Mouse (Mus musculus) cerebellum, postnatal 10 days (tissue): ENCODE data around the gene Mgat4a.
A peak's percentile ranks its signal among the peaks of the same experiment; 100 is the strongest.
"Not testable (repeated sequence)": the region's sequence is repeated elsewhere in the genome, so short reads cannot be mapped to it uniquely, and the experiment has no call there.

Source experiments
- DNase-seq, 2 experiments: peaks; one replicate each; pipeline ENCODE4 v3.0.0; 2021; ENCODE audit warnings: mixed read lengths in 2 of 2

Gene Mgat4a

DNA sequence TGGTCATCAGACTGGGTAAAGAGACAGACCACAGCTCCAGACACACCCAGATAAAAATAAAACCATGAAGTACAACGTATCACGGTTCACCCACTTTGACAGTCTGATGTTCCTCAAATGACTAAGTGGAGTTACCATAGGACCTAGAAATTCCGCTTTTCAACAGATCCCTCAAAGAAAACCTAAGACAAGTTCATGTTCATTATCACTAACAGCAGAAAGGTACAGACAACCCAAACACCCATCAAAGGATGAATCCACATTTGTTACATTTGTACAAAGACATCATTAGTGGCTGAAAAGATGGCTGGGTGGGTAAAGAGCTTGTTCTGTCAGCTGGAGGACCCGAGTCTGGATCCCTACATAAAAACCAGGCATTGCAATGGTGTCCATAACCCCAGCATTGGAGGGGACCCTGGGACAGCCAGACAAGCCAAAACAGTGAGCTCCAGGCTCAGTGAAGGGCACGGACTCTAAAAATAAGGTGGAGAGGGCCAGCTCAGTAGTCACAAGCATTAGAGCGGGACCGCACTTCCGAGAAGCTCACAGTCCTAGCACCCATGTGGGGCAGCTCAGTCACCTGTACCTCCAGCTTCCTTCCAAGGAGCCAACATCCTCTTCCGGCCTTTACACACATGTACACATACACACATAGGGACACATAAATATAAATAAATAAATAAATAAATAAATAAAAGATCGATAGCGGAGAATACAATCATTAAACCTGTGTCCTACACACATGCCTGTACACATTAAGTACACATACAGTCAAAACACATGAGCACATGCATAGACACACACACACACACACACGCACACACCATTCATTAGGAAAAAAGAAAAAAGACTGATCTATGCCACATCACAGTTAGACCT is 8.9 kb downstream of the Mgat4a start:
- DNase-seq = no peak

DNA sequence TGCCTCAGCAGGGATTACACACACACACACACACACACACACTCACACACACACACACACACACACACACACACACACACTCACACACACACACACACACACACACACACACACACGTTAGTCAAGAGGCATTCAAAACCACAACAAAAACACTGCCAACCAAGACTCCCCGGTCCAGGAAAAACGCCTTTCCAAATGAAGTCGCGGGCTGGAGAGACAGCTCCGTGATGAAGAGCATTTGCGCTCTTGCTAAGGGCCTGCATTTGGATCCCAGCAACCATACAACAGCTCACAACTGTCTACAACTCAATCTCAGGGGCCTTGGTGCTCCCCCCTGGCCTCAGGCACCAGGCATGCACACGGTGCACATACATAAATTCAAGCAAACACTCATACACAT is 10.8 kb downstream of the Mgat4a start:
- no peak for DNase-seq

DNA sequence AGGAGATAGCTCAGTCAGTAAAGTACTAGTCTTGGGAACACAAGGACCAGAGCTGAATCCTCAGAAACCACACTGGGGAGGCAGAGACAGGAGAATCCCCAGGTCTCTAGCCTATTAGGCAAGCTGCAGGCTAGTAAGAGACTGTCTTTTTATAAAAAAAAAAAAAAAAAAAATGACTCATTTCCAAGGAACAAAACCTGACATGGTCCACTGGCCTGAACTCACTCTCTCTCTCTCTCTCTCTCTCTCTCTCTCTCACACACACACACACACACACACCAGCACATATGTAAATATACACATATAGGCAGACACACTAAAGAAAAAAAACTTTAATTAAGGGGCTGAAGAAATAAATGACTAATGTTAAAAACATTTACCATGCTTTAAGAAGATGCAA is 14.6 kb downstream of the Mgat4a start:
- no peak for DNase-seq

DNA sequence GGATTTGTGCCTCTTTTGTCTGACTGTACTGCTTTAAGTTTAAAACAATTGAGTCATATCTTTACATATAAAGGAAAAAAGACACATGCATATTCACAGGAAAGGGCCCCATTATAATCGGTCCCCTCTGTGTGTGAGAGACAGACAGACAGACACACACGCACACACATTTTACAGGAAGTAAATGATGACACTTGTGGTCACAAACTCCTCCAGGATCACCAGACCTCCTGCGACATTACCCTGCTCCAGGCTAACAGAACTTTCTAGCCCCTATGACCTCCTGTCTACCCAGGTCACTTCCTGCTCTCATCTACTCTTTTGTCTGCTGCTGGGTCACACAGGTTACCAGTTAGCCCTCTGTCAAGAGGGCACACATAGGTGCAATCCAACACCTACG is 16.1 kb downstream of the Mgat4a start:
- DNase-seq = no peak

DNA sequence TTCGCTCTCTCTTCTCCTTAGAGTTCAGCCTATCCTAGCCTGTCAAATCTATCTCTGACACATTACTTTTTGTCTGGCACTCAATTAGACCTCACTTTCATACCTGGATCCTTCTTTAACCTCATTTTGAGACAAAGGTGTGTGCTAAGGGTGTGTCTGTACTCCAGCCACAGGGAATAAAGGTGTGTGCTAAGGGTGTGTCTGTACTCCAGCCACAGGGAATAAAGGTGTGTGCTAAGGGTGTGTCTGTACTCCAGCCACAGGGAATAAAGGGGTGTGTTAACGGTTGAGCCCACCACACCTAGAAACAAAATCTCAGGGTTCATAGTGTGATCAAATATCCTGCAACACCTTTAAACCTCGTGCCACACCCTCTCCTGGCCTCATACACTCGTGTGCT is 16.7 kb downstream of the Mgat4a start:
- not testable (repeated sequence) for DNase-seq

DNA sequence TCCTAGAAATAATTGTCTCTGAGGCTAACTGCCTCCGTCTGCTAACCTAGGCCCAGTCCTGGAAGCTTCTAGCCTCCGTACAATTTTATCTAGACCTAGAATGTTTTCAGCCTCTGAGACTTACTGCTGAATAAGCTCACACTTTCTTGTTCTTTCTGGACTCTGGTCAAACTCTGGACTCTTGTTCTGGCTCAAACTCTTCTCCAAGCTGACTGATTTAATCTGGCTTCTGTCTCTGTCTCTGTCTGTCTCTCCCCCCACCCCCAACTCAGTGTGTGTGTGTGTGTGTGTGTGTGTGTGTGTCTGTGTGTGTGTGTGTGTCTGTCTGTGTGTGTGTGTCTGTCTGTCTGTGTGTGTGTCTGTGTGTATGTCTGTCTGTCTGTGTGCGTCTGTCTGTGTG is 17.3 kb downstream of the Mgat4a start:
- DNase-seq = not testable (repeated sequence)

DNA sequence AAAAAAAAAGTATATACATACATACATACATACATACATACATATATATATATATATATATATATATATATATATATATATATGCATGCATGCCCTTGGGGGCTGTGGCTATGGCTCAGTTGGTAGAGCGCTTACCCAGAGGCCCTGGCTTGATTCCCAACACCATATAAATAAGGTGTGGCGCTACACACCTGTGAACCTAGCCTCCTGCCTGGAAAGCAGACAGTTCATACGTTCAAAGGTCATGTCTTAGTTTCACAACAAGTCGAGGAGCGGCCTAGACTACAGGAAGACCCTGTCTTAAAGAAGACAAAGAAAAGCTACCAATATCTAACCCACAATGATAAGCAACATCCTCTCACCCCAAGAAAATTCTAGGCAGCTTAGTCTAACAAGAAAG is 18.7 kb downstream of the Mgat4a start:
- no peak for DNase-seq

DNA sequence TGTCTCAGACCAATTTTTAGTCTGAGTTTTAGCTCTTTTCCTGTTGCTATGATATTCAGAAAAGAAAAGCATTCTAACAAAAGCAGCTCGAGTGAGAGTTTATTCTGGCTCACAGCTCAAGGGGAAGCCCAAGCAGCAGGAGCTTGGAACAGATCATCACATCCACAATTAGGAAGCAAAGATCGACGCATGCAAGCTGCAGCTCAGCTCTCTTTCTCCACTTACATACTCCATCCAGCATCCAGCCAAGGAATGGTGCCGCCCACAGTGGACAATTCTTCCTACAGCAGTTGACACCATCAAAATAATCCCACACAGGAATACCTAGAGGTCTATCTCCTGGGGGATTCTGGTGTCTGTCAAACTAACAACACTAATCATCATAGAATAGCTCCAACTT is 22.0 kb downstream of the Mgat4a start:
- no peak for DNase-seq

DNA sequence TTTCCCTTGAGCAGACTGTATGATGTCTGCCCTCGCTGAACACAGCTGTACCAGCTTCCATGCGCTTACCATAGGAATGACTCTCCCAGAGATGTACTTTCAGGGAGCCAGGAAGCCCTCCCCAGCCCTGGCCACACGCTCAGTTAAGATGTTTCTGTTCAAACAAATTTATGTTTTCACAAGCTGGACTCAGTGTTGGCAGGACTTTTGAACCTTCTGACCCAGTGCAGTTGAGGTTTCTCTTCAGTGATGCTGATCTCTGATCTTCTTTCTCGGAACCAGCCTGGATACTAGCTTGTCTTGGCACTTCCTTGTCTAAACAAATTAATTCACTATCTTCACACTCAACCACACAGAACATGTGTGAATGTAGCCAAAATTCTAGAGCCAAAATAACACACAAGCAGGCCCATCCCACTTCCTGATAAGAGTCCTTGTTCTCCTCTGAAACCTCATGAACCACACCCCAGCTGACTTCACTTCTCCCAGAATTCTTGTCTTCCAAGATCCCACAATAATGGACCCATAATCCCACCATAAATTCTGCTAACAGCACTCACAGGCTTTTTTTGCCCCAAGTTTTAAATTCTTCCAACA is 22.6 kb downstream of the Mgat4a start:
- no peak for DNase-seq

DNA sequence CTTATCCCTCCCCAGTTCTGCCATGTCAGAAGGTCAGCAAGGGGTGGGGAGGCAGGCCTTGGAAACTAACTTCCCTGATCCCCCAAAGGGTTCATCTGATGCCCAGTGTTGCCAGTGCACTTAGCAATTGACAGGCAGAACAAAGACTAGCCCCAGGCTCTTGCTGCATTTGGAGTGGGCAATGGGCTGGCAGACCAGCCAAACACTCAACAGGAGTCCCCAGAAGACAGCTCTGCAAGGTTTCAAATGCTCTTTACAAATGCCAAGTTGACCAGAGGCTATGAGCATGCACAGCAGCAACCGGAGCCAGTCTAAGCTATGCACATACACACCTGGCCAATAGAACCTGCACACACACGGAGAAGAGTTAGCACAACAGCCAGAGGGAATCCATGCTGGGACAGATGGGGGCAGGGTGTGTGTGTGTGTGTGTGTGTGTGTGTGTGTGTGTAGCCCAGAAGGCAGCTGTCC is 27.8 kb downstream of the Mgat4a start:
- DNase-seq = peak; percentile 68 to 81

DNA sequence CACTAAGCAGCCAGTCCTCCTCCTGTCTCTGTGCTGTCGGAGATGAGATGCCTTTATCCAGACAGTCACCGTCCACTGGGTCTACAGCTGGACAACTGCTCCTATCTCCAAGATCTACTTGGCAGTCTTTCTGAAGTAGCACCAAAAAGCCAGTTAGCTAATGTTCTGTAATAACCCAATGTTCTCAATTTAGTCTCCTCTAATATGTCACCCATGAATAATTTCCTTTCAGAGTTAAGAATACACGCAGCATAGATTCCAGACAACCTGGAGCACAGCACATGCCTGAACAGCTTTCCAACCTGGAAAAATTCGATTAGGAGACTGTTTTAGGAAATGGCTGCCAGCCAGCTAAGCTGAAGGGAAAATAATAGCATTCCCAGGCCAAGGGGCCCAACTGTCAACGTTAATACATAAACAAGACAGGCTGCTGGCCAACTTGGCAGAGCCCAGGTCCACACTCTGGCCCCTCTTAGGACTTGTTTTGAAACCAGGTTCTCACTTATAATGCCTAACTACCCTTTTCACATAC is 28.6 kb downstream of the Mgat4a start:
- DNase-seq = peak; percentile 87 to 91

DNA sequence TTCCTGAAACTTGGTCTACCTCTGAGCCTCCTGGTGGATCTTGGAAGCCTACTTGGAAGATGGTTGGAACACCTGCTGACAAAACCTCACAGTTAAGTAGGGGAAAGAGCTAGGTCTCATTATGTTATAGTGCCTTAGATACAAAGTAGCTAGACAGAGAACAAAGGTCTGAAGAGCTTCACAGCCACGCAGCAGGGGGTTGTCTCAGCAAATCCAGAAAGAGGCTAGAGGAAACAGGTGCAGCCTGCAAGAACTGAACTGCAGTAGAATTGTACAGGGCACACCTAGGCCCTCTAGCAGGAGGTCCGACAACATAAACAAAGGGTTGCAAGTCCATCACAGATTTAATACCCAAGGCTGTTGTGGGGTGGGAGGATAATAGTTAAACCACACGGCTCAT is 30.6 kb downstream of the Mgat4a start:
- peak in 1 of 2 experiments; percentile 15 for DNase-seq

DNA sequence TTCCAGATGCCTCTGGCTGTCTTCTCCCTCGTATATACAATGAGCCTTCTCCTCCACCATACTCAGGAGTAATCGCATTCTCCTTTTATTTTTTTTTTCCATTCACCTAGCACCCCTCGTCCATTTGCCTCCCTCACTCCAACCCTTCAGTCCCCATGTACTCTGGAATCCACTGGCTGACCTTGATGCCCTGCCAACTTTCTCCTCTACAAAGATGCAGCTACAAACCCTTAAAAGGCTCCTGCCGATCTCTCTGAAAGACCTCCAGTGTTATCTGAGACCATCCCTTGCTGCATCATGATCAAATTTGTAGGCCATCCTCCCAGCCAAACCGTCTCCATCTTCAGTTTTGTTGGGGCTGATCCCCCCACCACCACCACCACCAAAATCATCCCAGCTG is 31.4 kb downstream of the Mgat4a start:
- no peak for DNase-seq

DNA sequence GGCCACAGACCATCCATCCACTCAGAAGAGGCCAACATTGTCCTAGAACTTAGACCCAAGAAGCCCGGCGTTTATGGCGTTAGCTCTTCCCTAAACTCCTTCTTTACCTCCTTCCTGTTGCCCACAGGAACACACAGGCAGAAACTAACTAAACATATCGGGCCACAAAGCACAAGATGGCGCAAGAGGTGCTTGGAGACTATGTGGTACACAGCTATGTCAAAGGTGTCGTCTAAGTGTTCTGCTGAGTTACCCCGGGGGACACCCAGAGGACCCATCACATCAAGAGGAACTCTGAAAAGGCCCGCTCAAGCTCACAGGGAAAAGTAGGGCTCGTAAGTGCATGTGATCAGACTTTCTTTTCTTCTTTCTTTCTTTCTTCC is 35.5 kb downstream of the Mgat4a start:
- no peak for DNase-seq

DNA sequence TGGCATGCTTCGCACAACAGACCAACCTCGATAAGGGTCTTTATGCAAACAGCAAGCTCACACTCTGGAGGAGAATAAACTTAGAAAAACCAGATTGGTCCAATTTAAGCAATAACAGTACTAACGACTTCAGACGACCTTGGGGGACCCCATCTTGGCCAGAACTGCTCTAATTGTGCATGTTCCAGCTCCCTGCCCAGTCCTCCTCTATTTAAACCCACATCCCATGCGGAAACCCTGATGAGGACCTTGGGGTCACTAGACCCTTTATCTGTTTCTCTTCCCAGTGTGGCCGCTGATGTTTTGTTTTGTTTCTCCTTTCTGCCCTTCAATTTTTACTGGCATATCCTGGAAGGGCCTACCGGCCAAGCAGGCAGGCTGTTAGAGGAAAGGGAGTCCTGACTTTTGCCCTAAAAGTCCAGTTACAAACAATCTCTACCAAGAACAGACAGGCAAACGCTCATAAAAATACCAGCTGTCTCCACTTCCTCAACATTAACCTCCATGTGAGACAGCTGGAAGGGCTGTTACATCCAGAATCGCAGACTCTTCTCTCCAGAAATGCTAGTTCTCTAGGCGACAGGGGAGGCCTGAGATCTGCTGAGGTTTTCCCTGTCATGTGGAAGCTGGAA is 36.0 kb downstream of the Mgat4a start:
- DNase-seq = no peak

DNA sequence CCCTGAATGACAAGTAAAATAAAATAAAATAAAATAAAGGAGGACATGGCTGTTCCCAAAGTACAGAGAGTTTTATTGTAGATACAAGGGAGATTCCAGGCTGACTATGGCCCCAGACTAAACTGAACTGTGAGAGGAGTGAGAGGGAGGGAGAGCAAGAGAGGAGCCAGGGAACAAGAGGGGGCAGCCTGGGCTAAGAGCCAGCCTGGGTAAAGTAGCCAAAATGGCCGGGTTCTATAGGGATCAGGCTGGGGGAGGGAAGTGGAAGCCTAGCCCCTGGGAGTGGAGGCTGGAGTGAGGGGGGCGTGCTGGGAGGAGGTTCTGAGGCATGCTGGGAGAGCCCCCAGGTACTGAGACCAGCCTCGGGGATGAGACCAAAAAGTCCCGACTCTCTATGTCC is 37.2 kb downstream of the Mgat4a start:
- DNase-seq = peak; percentile 75 to 81

DNA sequence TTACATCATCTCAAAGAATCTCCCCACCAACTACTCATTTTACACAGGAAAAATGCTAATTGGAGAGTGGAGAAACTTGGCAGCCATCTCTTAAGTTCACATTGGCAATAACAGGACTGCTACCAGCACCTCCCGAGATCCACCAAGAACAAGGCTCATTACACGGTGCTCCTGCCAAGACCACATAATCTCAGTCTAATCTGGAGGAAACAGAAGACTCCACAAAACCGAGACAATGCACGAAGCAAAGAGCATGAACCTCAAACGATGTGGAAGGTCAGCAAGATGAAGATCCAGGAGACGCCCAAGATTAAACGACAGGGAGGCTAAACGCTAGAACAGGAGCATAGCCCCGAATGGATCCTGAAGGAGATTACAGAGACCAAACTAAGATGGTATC is 38.5 kb downstream of the Mgat4a start:
- no peak for DNase-seq

DNA sequence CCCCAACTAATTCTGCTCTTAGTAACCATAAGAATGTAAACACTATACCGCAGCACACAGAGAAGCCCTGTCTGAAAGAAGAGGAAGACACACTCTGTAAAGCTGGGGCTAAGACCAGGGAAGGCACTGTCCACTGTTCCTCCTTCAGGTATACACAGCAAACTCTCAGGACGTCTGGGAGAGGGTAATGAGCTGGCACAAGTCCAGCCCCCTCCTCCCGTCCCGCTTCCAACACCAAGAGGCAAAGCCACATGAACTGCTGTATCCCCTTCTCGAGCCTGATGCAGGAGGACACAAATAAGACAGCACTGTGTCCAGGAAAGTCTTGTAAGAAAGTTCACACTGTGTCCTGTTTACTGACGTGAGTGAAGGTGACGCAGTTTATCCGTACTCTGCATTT is 40.1 kb downstream of the Mgat4a start:
- peak in 1 of 2 experiments; percentile 25 for DNase-seq

DNA sequence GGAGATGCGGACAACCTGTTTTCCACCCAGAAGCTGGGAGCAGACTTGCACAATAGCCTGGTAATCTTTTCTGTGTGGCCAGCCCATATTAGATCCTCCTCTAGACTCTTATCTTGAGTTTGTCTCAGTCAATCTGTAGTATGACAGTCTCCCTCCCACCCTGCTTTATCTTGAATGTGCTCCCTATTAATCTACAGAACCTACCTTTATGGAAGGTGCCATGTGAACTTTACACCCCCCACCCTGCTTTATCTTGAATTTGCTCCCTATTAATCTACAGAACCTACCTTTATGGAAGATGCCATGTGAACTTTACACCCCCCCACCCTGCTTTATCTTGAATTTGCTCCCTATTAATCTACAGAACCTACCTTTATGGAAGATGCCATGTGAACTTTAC is 41.4 kb downstream of the Mgat4a start:
- not testable (repeated sequence) for DNase-seq

DNA sequence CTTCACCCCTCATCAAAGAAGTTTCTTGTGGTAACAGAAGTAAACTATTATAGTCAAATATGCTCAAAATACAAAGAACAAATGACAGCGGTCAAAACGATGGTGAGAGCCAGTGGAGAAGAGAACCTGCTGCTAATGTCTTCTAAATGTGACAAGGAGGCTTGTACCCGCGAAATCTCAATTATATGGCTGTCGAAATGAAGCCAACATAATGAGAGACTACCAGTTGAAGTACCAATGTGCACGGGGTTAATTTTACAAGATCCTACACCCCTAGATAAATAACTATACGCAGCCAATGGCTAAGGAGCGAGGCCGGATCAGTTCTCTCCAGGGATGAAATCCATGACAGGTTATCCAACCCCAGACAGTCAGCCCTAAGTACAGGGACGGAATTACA is 41.9 kb downstream of the Mgat4a start:
- no peak for DNase-seq

DNA sequence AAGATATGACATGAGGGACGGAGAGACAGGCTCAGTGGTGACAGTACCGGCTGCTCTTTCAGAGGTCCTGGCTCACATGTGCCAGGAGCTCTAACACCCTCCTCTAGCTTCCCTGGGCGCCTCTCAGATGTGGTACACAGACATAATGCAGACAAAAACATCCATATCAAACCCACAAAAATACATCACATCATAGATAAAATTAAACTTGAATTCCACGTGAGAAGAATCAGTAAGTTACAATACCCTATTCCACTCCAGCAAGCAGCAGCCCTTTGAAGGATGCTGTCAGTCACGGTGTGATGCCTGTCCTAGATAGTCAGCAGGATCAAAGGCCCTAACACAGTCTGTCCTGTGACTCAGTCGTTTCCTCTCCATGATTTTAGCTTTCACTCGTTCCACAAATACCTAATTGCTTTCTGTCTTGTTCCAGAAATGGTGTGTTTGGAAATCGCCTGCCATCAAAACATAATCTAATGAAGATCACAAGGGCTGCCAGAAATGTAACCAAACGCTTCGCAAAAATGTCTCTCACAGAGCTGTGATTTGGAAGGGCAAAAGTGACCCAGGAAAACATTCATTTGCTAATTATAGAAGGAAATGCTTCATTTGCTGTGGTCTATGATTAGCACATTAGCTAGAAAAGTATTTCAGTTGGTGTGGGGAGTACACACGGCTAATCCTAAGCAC is 44.1 kb downstream of the Mgat4a start:
- DNase-seq = no peak

DNA sequence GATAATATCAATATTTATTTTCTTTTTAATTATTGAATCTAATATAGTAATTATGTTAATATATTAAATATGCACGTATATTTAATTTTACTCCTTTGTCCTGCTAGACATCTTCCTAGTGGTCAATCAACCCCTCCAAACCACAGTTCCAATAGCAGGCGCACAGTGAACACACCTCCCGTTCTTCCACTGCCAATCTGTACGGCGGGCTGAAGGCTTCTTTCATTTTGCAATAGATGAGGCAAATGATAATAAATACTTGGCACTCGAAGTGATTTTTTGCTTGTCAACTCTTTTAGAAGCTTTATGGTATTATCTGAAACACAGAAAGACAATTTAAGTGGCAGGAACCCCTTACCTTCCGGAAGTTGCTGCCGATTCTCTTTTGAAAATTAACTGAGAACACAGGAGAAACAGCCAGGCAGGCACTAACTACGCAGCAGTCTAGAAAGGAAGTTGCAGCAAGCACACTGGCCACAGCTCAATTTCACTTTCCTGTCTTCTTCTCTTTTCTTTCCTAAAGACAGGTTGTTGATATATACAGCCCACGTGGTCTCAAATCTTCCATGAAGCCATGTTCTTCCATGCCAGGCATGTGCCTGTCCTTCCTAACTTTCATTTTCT is 45.0 kb downstream of the Mgat4a start:
- DNase-seq = no peak

DNA sequence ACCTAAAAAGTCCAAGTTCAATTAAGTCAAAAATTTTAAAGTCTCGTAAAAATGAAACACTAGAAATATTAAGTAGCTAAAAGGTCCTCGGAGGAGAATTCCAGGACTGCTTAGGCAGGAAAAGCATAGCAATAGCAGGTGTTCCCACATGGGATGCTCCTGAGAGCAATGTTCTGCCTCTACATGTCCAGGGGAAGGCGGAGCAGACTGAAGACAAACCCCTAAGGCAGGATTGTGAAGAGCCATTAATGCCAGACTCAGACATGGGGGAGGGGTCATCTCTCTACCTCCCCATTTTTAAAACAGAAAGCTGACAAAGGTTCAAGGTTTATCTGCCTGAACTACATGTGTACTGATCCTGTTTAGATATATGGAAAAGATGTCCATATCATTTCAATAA is 45.7 kb downstream of the Mgat4a start:
- no peak for DNase-seq
